Mouse (Mus musculus) kidney, postnatal 36 days (tissue): ENCODE measurements around the gene Hist1h1d.

Experiments
- DNase-seq, 2 experiments: peaks; one replicate each; pipeline ENCODE4 v3.0.0; 2021 to 2022; ENCODE audit warnings: mixed read lengths in 2 of 2

The Hist1h1d gene

DNA sequence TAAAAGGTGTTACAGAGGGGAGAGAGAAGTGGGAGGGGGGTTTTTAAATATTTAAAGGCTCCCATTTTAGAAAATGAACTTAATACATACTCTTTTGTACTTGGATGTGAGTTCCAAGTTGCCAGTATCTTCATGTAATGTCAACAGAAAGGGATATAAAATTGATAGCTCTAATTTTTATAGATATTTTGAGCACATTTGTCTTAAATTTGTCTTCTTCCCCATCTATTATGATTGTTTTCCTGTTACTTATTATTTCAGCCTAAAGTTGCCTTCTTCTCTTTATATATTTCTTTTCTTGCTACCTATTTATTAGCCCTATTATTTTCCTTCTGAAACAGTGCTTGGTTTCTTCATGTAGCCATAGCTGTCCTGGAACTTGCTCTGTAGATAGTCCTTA lies at the start of gene Hist1h1d:
TSS of gene Hist1h1d (plus strand) at position 301 of the 400 bp plus-strand sequence.
- no peak for DNase-seq

DNA sequence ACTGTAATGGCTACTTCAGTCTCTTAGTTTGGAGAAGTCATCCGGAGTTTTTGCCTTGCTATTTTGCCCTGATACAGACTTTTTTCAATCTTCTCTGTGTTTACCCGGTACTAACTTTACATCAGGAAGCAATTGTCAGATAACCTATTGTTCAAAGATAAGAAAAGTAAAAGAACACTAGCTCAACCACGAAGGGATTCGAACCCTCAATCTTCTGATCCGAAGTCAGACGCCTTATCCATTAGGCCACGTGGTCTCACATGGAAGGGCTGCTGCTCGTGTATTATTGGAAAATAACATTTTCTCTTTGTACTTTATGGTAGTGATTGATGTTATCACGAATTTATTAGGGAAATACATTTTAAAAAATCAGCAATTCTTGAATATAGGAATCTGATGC lies 49.3 kb upstream of the Hist1h1d start:
- DNase-seq: peak in 1 of 2 experiments; percentile 39

DNA sequence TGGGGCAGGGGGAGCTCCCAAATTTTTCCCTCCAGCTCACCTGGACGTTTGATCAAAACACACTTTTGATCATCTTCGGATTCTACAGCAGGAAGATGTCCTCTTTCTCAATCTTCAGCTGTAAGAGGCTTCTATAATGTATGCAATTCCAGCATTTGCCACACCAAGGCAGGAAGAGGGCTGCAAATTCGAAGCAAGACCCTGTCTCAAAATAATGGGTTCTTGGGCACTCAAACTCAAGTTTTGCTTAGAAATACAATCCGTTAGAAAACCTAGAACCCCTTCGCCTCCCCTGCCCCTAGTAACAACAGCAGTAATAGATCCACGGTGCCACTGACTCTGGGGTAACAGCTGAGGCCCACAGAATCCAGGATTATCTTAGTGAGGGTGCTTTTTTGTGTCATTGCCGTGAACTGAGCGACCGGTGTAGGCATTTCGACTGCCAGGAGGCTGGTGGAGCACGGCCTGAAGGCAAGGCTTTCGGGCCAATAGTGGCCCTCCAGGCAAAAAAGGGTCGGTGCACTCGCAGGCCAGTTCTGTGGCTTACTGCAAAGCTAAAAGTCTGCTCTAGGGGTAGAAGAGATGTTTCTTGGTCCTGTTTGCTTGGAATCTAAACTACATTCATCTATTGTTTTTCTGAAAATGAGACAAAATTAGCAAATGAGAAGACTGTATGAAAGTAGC lies 47.3 kb upstream of the Hist1h1d start:
- no peak for DNase-seq

DNA sequence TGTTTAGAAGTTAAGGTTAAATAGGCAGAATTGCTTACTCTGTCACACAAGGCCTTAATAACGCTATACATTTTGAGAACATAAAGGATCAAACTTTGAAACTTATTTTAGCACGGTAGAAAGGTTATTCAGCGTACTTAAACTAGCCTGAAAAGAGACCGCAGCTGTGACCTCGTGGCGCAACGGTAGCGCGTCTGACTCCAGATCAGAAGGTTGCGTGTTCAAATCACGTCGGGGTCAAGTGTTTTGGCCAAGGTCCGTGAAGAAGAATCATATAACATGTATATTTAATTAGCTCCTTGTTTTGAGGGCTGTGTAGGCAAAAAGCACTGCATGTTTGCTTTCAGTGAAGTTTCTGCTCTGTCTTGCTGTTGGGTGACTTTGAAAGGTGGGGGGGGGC lies 46.7 kb upstream of the Hist1h1d start:
- peak in 1 of 2 experiments; percentile 6 for DNase-seq

DNA sequence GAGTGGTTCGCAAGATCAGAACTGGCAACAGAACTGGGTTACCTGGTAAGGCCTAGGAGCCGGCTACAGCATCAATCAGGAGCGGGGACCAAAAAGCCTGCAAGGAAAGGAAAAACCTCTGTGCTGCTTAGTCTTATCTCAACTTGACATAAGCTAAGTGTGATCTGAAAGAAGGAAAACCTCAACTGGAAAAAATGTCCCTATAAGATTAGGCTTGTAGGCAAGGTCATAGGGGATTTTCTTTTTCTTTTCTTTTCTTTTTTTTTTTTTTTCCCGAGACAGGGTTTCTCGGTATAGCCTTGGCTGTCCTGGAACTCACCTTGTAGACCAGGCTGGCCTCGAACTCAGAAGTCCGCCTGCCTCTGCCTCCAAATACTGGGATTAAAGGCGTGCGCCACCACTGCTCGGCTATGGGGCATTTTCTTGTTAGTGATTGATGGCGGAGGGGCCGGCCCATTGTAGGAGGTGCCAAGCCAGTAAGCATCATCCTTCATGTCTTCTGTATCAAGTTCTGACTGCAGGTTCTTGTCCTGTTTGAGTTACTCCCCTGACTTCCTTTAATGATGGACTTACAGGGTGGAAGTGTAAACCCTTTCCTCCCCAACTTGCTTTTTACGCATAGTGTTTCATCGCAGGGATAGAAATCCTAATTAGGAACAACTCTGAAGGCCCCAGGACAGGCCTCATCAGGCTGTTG lies 46.1 kb upstream of the Hist1h1d start:
- no peak for DNase-seq

DNA sequence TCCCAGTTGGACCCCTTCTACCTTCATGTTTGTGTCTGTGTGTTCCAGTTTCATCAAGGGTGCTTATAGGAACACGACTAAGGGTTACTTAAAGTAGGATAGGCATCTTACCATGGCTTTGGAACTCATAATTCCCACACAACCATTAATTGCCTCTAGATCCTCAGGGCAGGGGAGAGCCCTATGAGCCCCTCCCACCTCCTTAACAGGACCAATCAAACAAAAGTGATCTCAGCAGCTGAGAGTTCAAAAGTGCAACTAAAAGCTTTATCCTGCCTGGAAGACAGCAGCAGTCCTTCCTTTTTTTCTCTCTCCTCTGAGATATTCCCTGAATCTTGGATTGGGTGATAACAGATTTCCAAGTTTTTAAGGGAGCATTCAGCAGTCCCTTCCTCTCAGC lies 42.9 kb upstream of the Hist1h1d start:
- no peak for DNase-seq

DNA sequence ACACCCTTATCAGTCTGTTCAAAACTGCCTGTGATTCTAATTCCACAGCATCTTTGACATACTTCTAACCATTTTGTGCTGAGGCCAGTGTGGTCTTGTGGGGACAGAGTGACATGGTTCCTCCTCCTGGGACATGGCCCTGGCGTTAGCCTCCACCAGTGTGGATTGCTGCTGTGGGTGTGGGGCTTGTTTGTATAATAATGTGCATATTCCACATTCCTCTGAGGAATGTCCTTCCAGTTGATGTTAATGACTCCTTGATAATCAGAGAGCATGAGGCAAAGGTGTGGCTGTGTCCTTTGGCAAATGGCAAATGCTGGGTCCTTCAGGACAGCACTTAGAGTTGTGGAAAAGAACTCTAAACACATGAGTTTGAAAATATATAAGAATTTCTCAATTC lies 39.5 kb upstream of the Hist1h1d start:
- no peak for DNase-seq

DNA sequence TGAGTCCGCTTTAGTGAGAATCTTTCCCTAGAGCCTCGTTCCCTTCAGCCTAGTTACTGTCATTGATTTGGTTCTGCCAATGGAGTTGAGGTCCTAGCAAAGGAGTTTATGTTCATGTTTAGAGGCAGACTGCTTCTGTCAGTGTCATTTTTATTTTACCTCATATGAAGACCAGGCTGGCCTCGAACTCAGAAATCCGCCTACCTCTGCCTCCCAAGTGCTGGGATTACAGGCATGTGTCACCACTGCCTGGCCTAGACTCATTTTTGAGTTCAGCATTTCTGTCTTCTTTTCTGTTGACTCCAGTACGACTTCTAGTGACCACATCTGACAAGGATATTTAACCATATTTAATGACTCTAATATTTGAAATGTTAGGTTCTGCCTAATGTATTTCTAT lies 37.8 kb upstream of the Hist1h1d start:
- DNase-seq: no peak

DNA sequence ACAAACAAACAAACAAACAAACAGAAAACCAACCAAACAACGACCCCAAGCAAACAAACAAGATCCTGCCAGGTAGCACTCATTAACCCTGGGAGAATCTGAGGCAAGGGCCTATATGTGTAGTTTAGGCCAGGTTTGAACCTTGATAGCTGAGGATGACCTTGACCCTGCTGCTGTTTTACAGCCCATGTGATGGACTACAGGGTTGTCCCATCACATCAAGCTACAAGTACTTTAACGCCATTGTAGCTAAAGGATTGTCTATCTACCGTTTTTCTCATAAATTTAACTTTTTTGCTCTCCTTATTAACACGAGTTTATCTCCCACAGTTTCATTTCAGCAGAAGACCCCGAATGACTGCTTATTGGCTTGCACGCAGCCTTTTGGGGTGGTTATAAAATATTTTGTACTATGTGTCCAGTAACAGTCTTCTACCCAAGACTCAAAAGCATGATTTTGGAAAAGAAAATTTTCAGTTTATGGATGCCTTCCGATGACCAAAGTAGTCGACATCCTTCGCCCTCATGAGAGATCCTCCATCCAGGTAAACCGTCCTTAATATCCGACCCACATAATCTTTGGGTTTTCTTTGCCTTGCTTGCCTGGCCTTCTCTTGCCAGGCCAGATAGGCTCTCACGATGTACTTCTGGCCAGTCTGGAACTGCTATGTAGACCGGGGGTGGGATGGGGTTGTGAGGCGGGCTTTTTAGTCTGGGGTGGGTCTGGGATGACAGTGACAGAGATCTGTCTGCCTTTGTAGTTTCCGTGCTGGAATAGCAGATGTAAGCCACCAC lies 37.0 kb upstream of the Hist1h1d start:
- no peak for DNase-seq

DNA sequence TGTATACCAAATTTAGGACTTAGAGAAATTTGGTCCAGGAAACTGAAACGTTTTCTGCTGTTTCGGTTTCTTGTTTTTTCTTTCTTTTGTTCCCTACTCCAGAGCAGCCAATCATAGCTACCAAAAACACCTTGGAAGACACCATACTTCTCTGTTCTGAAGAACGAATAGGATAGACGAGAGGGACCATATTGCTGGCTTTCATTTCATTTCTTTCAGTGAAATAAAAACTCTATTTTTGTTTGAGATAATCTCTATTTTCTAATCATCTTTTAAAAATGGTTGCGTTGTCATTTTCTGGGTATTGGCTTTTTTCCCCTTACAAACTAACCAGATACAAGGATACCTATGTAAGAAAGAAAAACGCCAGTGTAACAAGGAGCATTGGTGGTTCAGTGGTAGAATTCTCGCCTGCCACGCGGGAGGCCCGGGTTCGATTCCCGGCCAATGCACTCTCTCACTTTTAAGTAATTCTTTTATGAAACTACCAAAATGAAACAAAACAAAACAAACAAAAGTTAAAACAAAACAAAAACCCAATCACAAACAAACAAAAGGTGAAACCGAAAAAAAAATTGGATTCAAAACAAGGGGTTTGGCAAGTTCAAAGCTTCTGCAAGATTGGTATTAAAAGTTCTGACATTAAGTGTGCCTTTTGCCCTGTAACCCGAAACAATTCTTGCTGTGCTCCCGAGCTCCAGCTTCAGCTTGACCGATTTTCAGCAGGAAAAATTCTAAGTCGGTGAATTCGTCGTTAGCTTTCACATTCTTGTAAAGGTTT lies 36.0 kb upstream of the Hist1h1d start:
- peak; percentile 78 to 89 for DNase-seq

DNA sequence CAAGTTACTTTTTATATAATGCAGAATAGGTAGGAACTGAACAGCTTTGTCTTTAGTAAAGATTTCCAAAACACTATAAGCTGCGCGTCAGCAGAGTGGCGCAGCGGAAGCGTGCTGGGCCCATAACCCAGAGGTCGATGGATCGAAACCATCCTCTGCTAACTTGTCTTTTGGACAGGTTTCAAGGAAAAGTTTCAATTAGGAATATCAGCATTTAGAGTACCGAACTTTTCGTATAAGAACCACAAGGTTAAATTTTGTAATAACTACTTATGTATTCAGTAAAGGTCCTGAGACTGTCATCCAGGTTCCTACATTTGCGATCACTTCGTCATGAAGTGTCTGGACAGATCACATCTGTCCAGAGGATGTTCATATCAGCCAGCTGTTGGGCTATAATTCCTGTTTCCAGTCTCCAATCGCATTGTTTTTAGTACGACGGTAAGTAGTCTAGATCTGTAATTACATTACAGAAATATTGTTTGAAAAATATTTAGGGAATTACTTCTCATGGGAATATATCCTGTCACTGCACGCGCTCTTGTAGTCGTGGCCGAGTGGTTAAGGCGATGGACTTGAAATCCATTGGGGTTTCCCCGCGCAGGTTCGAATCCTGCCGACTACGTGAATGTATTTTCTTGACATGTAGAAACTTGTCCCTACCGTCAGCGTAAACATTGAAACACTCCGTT lies 35.3 kb upstream of the Hist1h1d start:
- DNase-seq: peak; percentile 89 to 90

DNA sequence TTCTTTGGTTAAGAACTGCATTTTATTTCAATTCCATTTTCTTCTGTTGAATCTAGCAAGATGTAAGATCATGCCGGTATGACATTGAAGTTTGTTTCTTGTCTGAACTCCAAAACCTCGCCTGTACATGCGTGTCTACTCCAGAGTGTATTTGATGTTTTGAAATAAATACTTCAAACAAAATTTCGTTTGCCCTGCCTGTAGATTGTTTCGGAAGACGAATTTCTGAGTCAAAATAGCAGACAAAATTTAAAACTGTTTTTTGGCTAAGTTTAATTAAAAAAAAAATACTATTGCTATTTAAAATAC lies 34.8 kb upstream of the Hist1h1d start:
- no peak for DNase-seq

DNA sequence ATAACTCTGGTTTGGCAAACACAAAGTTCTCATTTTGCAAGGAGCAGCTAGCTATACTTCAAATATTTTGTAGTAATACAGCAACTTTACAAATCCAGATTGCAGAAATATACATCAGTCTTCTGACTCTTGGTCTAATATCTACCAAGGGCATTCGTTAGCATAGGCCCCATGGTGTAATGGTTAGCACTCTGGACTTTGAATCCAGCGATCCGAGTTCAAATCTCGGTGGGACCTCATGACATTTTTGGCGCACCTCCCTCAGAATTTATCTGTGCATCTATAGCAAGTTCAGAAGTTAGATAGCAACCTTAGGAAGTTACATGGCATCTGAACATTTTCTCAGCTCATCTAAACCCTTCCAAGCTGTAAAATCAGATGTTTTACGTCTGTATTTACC lies 34.2 kb upstream of the Hist1h1d start:
- peak; percentile 74 to 77 for DNase-seq

DNA sequence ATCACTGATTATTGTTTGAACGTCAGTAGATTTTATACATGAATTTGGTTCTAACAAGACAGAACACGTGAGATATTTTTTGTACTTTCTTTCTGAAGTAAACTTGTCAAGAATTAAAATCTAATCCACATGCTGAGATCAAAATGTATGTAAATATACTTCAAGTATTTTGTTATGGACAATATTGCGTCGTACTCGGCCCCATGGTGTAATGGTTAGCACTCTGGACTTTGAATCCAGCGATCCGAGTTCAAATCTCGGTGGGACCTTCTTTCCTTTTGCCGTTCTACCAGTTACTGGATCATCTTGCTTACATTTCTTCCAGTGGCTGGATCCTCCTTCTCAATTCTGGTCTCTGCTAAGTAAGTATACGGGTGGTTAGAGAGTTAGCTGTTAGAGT lies 33.6 kb upstream of the Hist1h1d start:
- peak; percentile 76 to 79 for DNase-seq

DNA sequence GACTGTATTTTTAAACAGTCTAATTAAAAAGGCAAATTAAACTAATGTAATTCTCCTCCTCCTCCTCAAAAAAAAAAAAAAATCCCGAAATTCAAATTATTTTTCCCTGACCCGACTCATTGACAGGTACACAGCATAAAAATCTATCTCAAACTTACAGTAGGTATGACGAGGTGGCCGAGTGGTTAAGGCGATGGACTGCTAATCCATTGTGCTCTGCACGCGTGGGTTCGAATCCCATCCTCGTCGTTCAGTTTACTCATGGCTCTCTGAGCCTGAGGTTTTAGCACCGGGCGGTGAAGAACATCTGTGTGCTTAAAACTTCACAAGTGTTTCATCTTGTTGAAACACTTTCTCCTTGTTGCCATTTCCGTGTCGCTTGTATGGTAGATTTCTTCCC lies 31.4 kb upstream of the Hist1h1d start:
- DNase-seq: peak; percentile 74 to 82

DNA sequence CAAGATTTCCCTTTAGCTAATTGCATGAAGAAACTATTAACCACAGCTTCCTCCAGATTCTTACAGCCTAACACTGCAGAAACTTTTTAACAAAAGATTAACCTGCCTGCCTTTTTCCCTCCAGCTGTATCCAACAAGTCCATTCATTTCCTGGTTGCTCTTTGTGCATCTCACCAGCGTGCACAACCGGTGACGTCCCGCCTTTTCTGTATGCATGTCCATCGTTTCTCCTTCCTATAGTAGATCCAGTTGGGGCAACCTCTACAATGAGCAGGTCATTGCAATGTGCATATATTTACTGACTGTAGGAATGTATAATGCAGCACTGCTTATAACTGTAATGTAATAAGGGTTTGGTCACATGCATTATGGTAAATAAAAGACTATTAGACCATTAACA lies 29.1 kb upstream of the Hist1h1d start:
- DNase-seq: no peak

DNA sequence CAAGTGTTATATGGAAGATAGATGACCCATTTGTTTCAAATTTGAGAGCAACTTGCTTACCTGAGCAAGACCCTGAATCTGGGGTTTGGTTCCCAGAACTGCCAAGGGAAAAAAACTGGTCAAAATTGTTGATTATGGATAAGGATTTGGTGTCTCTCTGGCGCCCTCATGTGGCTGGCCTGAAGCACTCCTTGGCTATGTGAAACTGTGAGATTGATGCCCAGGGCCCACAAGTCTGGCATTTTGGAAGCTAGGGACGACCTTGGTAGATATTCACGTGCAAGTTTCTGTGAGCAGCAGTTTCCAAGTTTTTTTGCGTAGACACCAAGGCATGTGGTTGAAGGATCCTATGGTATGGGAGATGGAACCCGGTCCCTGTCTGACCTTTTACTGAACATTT lies 28.4 kb upstream of the Hist1h1d start:
- peak; percentile 60 to 82 for DNase-seq

DNA sequence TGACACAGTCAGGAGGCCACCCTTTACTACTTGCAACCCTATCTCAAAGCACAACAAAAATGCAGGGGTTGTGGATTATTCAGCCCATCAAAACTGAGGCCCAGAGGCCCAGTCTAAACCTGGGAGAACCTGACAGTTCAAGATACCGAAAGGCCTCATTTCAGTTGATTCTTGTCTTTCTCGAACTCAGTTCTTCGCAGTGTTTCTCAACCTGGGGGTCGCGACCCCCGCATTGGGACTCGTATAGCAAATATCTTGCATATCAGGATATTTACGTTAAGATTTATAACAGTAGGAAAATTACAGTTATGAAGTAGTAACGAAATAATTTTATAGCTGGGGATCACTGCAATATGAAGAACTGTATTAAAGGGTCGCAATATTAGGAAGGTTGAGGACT lies 27.2 kb upstream of the Hist1h1d start:
- DNase-seq: peak in 1 of 2 experiments; percentile 7

DNA sequence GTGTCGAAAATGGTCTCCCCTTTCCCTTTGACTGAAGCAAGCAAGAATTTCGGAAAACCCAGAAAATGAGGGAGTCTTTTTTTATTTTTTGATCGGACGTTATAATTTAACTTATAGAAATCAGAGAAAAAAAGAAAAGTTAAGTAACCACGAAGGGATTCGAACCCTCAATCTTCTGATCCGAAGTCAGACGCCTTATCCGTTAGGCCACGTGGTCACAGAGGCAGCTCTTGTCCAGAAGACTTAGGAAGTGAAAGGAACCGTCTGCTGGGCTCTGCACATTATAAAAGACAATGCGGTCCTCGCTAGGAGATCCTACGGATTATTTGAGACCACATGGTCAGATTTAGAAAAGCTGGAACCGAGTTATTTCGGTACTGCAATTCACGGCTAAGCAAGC lies 26.8 kb upstream of the Hist1h1d start:
- DNase-seq: peak; percentile 90 to 91

DNA sequence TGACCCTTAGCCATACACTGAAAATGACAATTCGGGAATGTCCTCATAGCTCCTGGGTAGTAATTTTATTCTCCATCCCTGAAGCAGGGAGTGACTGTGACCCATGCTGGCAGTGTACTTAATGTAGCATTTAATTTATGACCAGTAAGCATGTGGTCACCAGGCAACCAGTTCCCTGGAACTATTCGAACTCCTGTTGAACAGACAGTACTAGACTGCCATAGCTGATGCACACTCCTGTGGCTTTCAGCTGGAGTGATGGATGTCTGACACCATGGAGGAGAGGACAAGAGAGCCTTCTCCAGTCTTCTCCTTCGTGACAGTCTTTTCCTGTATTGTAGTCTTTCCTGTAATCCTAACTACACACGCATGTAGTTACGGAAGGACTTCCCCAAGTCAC lies 24.1 kb upstream of the Hist1h1d start:
- DNase-seq: no peak

DNA sequence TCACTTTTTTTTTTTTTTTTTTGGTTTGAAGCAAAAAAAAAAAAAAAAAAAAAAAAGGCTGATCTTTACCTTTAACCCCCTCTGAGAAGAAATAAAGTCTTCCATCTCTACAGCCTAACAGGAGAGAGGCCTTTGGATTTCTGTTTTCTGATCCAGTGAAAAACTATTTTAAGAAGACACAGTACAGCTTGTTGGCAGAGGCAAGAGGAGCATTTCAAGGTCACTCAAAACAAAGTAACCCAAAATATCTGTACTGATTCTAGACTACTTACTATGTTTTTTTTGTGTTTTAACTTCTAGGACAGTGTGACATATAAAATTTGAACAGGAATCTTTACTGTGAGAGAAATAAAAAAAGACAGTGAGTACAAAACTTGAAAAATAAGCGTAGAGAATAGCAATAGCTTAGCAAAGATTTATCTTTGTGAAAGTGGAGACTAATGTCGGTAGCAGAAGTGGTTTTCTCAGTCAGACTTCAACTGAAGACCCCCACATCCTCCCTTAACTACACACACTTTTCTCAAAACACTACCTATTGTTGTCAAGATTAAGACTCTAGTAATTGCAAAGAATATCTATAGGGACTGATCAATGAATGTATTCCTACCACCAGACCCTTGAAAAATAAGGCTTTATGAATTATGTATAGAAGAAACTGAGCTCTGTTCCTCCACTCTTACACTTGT lies 23.4 kb upstream of the Hist1h1d start:
- DNase-seq: no peak
